Comparison of ENCODE assay signal across 8 mouse cellular contexts in genomic region chr2:14603784-14604781, GRCm38 (mm10). TPM values are rescaled to one million over a fixed set of nuclear protein-coding genes. Genes with fewer than 3 reads are reported as not detected.
DNase-seq lines count a peak whose midpoint lies in the region; ATAC-seq and TF ChIP-seq lines count a peak whose summit lies in the region.

No protein-coding gene starts in this region.

- peak overlapping the region; percentile 95 for H3K27ac ChIP-seq in forebrain, embryonic 10.5 days
- peak overlapping the region; percentile 98 for H3K27ac ChIP-seq in heart, embryonic 15.5 days
- no peak overlapping the region for H3K27ac ChIP-seq in liver, embryonic 14.5 days
- H3K27ac ChIP-seq in neural tube, embryonic 12.5 days = no peak overlapping the region

- no peaks in the 10 kb centered on the region for H3K36me3 ChIP-seq in erythroblast, embryonic 14.5 days (ENCODE audit: control insufficient read depth)
- no peaks in the 10 kb centered on the region for H3K36me3 ChIP-seq in forebrain, embryonic 10.5 days (replicated peaks)
- no peaks in the 10 kb centered on the region for H3K36me3 ChIP-seq in heart, embryonic 15.5 days
- no peaks in the 10 kb centered on the region for H3K36me3 ChIP-seq in liver, embryonic 14.5 days (replicated peaks; ENCODE audit: control insufficient read depth, insufficient read depth, low read depth)
- no peaks in the 10 kb centered on the region for H3K36me3 ChIP-seq in neural tube, embryonic 12.5 days

- WGBS in forebrain, embryonic 10.5 days = under 1% methylated on average over 79 of the region's 83 CpGs
- WGBS in heart, embryonic 15.5 days = under 1% methylated on average over 83 of the region's 83 CpGs
- under 1% methylated on average over 78 of the region's 83 CpGs for WGBS in liver, embryonic 14.5 days (ENCODE audit: insufficient replicate concordance)
- under 1% methylated on average over 83 of the region's 83 CpGs for WGBS in neural tube, embryonic 12.5 days

- no peak for TF ChIP-seq EP300 in liver, embryonic 14.5 days (IDR thresholded peaks at IDR 0.05; ENCODE audit: low read depth)

- H3K27me3 ChIP-seq in erythroblast, embryonic 14.5 days (ENCODE audit: control insufficient read depth) = peaks cover 32% of the 10 kb centered on the region
- peaks cover 27% of the 10 kb centered on the region for H3K27me3 ChIP-seq in forebrain, embryonic 10.5 days (ENCODE audit: poor library complexity, severe bottlenecking)
- H3K27me3 ChIP-seq in heart, embryonic 15.5 days = no peaks in the 10 kb centered on the region
- peaks cover 20% of the 10 kb centered on the region for H3K27me3 ChIP-seq in liver, embryonic 14.5 days (ENCODE audit: control insufficient read depth, insufficient read depth, low read length)
- peaks cover 37% of the 10 kb centered on the region for H3K27me3 ChIP-seq in neural tube, embryonic 12.5 days (replicated peaks)

- H3K4me2 ChIP-seq in heart, embryonic 15.5 days = peak overlapping the region; percentile 88
- H3K4me2 ChIP-seq in liver, embryonic 14.5 days (ENCODE audit: low read depth) = peak overlapping the region; percentile 63
- H3K4me2 ChIP-seq in neural tube, embryonic 12.5 days (replicated peaks) = peak overlapping the region; percentile 96

- ATAC-seq in erythroblast, adult 5-6 weeks (replicated peaks; ENCODE audit: low FRiP score, poor library complexity, severe bottlenecking) = no peak
- ATAC-seq in heart, embryonic 15.5 days (replicated peaks; ENCODE audit: insufficient number of reproducible peaks, insufficient read depth, low FRiP score, low read depth) = peak; percentile 87
- peak; percentile 52 for ATAC-seq in liver, embryonic 14.5 days (ENCODE audit: insufficient read depth)
- peak; percentile 83 for ATAC-seq in neural tube, embryonic 12.5 days (ENCODE audit: low FRiP score, low read depth)

- DNase-seq in forebrain, embryonic 10.5 days (ENCODE audit: extremely low spot score, low spot score) = peak; percentile 73
- DNase-seq in kidney, postnatal 14 days = peak; percentile 53
- DNase-seq in liver, embryonic 14.5 days (ENCODE audit: low read depth in 3 of 3, low spot score in 3 of 3) = no peak
- DNase-seq in testis, postnatal 10 days (ENCODE audit: low spot score) = peak; percentile 74

- peak overlapping the region; percentile 46 for H3K4me3 ChIP-seq in erythroblast, embryonic 14.5 days (replicated peaks)
- peak overlapping the region; percentile 58 for H3K4me3 ChIP-seq in forebrain, embryonic 10.5 days
- H3K4me3 ChIP-seq in heart, embryonic 15.5 days = peak overlapping the region; percentile 89
- H3K4me3 ChIP-seq in liver, embryonic 14.5 days (ENCODE audit: insufficient read depth in 1 of 2, low read depth in 2 of 2, low read length in 2 of 2) = peak overlapping the region; percentile 47 to 49
- H3K4me3 ChIP-seq in neural tube, embryonic 12.5 days = peak overlapping the region; percentile 56

- no peak for TF ChIP-seq CTCF in liver, embryonic 14.5 days (IDR thresholded peaks at IDR 0.05; ENCODE audit: low read depth)

- H3K4me1 ChIP-seq in erythroblast, embryonic 14.5 days (ENCODE audit: control insufficient read depth) = no peaks in the 10 kb centered on the region
- H3K4me1 ChIP-seq in forebrain, embryonic 10.5 days = peaks cover 57% of the 10 kb centered on the region
- H3K4me1 ChIP-seq in heart, embryonic 15.5 days (replicated peaks) = peaks cover 11% of the 10 kb centered on the region
- 0 out of 4 replicates have a peak, but pooled peaks cover 0 to 2% of the 10 kb centered on the region in 2 experiments for H3K4me1 ChIP-seq in liver, embryonic 14.5 days (replicated peaks; ENCODE audit: control insufficient read depth in 2 of 2, insufficient read depth in 2 of 2, low read length in 1 of 2)
- peaks cover 18% of the 10 kb centered on the region for H3K4me1 ChIP-seq in neural tube, embryonic 12.5 days

- H3K9me3 ChIP-seq in erythroblast, embryonic 14.5 days (ENCODE audit: control insufficient read depth, low read length) = no peaks in the 10 kb centered on the region
- H3K9me3 ChIP-seq in forebrain, embryonic 10.5 days = no peaks in the 10 kb centered on the region
- H3K9me3 ChIP-seq in heart, embryonic 15.5 days (replicated peaks) = no peaks in the 10 kb centered on the region
- no peaks in the 10 kb centered on the region for H3K9me3 ChIP-seq in liver, embryonic 14.5 days (ENCODE audit: control insufficient read depth, low read length)
- H3K9me3 ChIP-seq in neural tube, embryonic 12.5 days = no peaks in the 10 kb centered on the region

- H3K9ac ChIP-seq in heart, embryonic 15.5 days = peak overlapping the region; percentile 91
- H3K9ac ChIP-seq in liver, embryonic 14.5 days (replicated peaks) = no peak overlapping the region
- H3K9ac ChIP-seq in neural tube, embryonic 12.5 days = peak overlapping the region; percentile 54

RNA-seq across cellular contexts. Expression of gene Cacnb2, which starts 1.2 kb away (rescaled TPM):
- polyA plus RNA-seq in erythroblast, embryonic 14.5 days (2012) = not detected in 2 replicates
- total RNA-seq in erythroblast, adult 5-6 weeks (2015; ENCODE audit: low replicate concordance) = not detected in 2 replicates
- total RNA-seq in erythroblast, adult 5-6 weeks (2017; ENCODE audit: low replicate concordance) = 0.42 TPM in 1 of 2 replicates, not detected in the other
- 2.7 and 2.8 TPM in 2 replicates for polyA plus RNA-seq in forebrain, embryonic 10.5 days (2016; fragmentation: Nextera tagmentation; extraction: Ambion mirVana)
- 10.1 and 12.2 TPM in 2 replicates for polyA plus RNA-seq in heart, embryonic 15.5 days (2015; fragmentation: Nextera tagmentation; extraction: Ambion mirVana)
- 0.23 and 0.37 TPM in 2 replicates for polyA plus RNA-seq in liver, embryonic 14.5 days (2012; rRNA removed)
- polyA plus RNA-seq in liver, embryonic 14.5 days (2014; fragmentation: Nextera tagmentation; extraction: Ambion mirVana) = 0.04 and 0.11 TPM in 2 replicates
- polyA plus RNA-seq in neural tube, embryonic 12.5 days (2016; fragmentation: Nextera tagmentation; extraction: Ambion mirVana) = 1.7 and 2.0 TPM in 2 replicates

Comparison
In these comparisons a context has a peak if more than half of its experiments do, and no peak if none do; other contexts are left out.
1. DNase-seq: peak in forebrain, embryonic 10.5 days (single experiment), kidney, postnatal 14 days (single experiment) and testis, postnatal 10 days (single experiment); none in liver, embryonic 14.5 days (0 of 3).
2. H3K27ac ChIP-seq: peak in forebrain, embryonic 10.5 days (single experiment) and heart, embryonic 15.5 days (single experiment); none in liver, embryonic 14.5 days (single experiment) and neural tube, embryonic 12.5 days (single experiment).
3. Peak in every context shown above with its lines, with median percentiles within 50 percentile points of each other: H3K4me3 ChIP-seq and H3K4me2 ChIP-seq.